Mouse (Mus musculus): ENCODE results near the gene Irf8. TPM values are rescaled to one million over a fixed set of nuclear protein-coding genes. Genes with fewer than 3 reads are reported as not detected.

Irf8 gene
- total and polyA plus RNA-seq, 3 experiments = not detected

GRCm38 (mm10) chr8:120743898-120744290 lies 7.7 kb downstream of the Irf8 start:
- Histone ChIP-seq H3K79me2 (ENCODE audit: control insufficient read depth, insufficient read depth, low read length, poor library complexity) (no peaks in the 10 kb centered on the region), H3K27me3 (ENCODE audit: control insufficient read depth in 1 of 2, insufficient read depth in 2 of 2, low read length in 2 of 2) (no peaks in the 10 kb centered on the region), H3K9ac (ENCODE audit: control insufficient read depth, low read depth, low read length, poor library complexity, severe bottlenecking) (no peak overlapping the region), H3K4me1 (ENCODE audit: control insufficient read depth in 1 of 2, insufficient read depth in 2 of 2, low read length in 2 of 2) (no peaks in the 10 kb centered on the region), H3K4me3 (ENCODE audit: control insufficient read depth in 1 of 2, insufficient read depth in 1 of 2, low read depth in 2 of 2, low read length in 2 of 2) (no peak overlapping the region), H3K27ac (ENCODE audit: control insufficient read depth, low read depth, low read length) (no peak overlapping the region), H3K9me3 (replicated peaks; ENCODE audit: insufficient read depth, low read length) (no peaks in the 10 kb centered on the region), H3K36me3 (ENCODE audit: control insufficient read depth in 1 of 2, insufficient read depth in 2 of 2, low read length in 2 of 2) (no peaks in the 10 kb centered on the region)
- no peak for DNase-seq (ENCODE audit: low read depth, low spot score)
- TF ChIP-seq SMC3 (IDR thresholded peaks at IDR 0.05; ENCODE audit: low read depth, low read length) (no peak), UBTF (IDR thresholded peaks at IDR 0.05; ENCODE audit: borderline replicate concordance, insufficient read depth, low read depth, low read length) (no peak), POLR2A (IDR thresholded peaks at IDR 0.05; ENCODE audit: control insufficient read depth in 1 of 2, insufficient read depth in 1 of 2, low read depth in 1 of 2, low read length in 2 of 2, poor library complexity in 1 of 2) (no peak), TAL1 (IDR thresholded peaks at IDR 0.05; ENCODE audit: low read length) (no peak), MAX (IDR thresholded peaks at IDR 0.05; ENCODE audit: low read length) (no peak), HCFC1 (IDR thresholded peaks at IDR 0.05; ENCODE audit: low read depth, low read length) (no peak), USF2 (IDR thresholded peaks at IDR 0.05; ENCODE audit: borderline replicate concordance in 1 of 2, insufficient read depth in 1 of 2, low read depth in 1 of 2, low read length in 2 of 2) (no peak), USF1 (IDR thresholded peaks at IDR 0.05; ENCODE audit: low read depth, low read length) (no peak), ZMIZ1 (IDR thresholded peaks at IDR 0.05; ENCODE audit: low read depth, low read length) (no peak), ZNF384 (IDR thresholded peaks at IDR 0.05; ENCODE audit: low read depth, low read length) (no peak), MEF2A (IDR thresholded peaks at IDR 0.05; ENCODE audit: extremely low read depth, insufficient replicate concordance, low read depth, low read length, poor library complexity, severe bottlenecking) (no peak), JUND (IDR thresholded peaks at IDR 0.05; ENCODE audit: low read depth, low read length) (no peak), CHD2 (IDR thresholded peaks at IDR 0.05; ENCODE audit: low read length) (no peak), MYB (IDR thresholded peaks at IDR 0.05; ENCODE audit: low read depth, low read length) (no peak), POLR2AphosphoS2 (IDR thresholded peaks at IDR 0.05; ENCODE audit: low read length) (no peak), MAZ (IDR thresholded peaks at IDR 0.05; ENCODE audit: low read depth, low read length) (no peak), GABPA (IDR thresholded peaks at IDR 0.05; ENCODE audit: low read depth, low read length) (no peak), SIN3A (IDR thresholded peaks at IDR 0.05; ENCODE audit: low read length) (no peak)

- Histone ChIP-seq H3K27me3 (ENCODE audit: control insufficient read depth in 1 of 2, insufficient read depth in 2 of 2, low read length in 2 of 2) (no peaks in the 10 kb centered on the region), H3K9me3 (replicated peaks; ENCODE audit: insufficient read depth, low read length) (no peaks in the 10 kb centered on the region), H3K4me3 (ENCODE audit: control insufficient read depth in 1 of 2, insufficient read depth in 1 of 2, low read depth in 2 of 2, low read length in 2 of 2) (no peak overlapping the region), H3K79me2 (ENCODE audit: control insufficient read depth, insufficient read depth, low read length, poor library complexity) (no peaks in the 10 kb centered on the region), H3K4me1 (ENCODE audit: control insufficient read depth in 1 of 2, insufficient read depth in 2 of 2, low read length in 2 of 2) (no peaks in the 10 kb centered on the region), H3K9ac (ENCODE audit: control insufficient read depth, low read depth, low read length, poor library complexity, severe bottlenecking) (no peak overlapping the region), H3K27ac (ENCODE audit: control insufficient read depth, low read depth, low read length) (no peak overlapping the region), H3K36me3 (ENCODE audit: control insufficient read depth in 1 of 2, insufficient read depth in 2 of 2, low read length in 2 of 2) (no peaks in the 10 kb centered on the region)
- DNase-seq (ENCODE audit: low read depth, low spot score) = no peak
- TF ChIP-seq MAFK (IDR thresholded peaks at IDR 0.05; ENCODE audit: borderline replicate concordance, low read depth, low read length) = no peak
- no peak for TF ChIP-seq POLR2AphosphoS2 (IDR thresholded peaks at IDR 0.05; ENCODE audit: low read length)
- no peak for TF ChIP-seq TAL1 (IDR thresholded peaks at IDR 0.05; ENCODE audit: low read length)
- TF ChIP-seq ZMIZ1 (IDR thresholded peaks at IDR 0.05; ENCODE audit: low read depth, low read length) = no peak
- no peak for TF ChIP-seq GABPA (IDR thresholded peaks at IDR 0.05; ENCODE audit: low read depth, low read length)
- no peak for TF ChIP-seq HCFC1 (IDR thresholded peaks at IDR 0.05; ENCODE audit: low read depth, low read length)
- TF ChIP-seq ELF1 (IDR thresholded peaks at IDR 0.05; ENCODE audit: low read depth, low read length) = no peak
- TF ChIP-seq USF2 (IDR thresholded peaks at IDR 0.05; ENCODE audit: borderline replicate concordance in 1 of 2, insufficient read depth in 1 of 2, low read depth in 1 of 2, low read length in 2 of 2) = no peak
- no peak for TF ChIP-seq MYC (IDR thresholded peaks at IDR 0.05; ENCODE audit: low read depth, low read length)
- TF ChIP-seq MAX (IDR thresholded peaks at IDR 0.05; ENCODE audit: low read length) = no peak
- TF ChIP-seq CTCF (IDR thresholded peaks at IDR 0.05 in 2 of 3, conservative IDR thresholded peaks at IDR 0.05 in 1 of 3; ENCODE audit: control insufficient read depth in 1 of 3, insufficient read depth in 1 of 3, low read depth in 2 of 3, low read length in 3 of 3, poor library complexity in 1 of 3, severe bottlenecking in 1 of 3) = no peak
- no peak for TF ChIP-seq ZNF384 (IDR thresholded peaks at IDR 0.05; ENCODE audit: low read depth, low read length)
Measured at GRCm38 (mm10) chr8:120744448-120744847, 8.3 kb downstream of the Irf8 start.

Data from MEL (cell line).